Mouse (Mus musculus) liver, adult 2 months (tissue): ENCODE measurements around the gene Ret.

Experiments used
- CTCF ChIP-seq: fragments of 200-500 bp; IDR thresholded peaks from 2 replicates; pipeline ENCODE4 v1.5.1; 2011; ENCODE audit warnings: low read depth, low read length, control low read depth
- POLR2A ChIP-seq: fragments of 200-500 bp; IDR thresholded peaks from 2 replicates; pipeline ENCODE4 v1.6.1; 2011; ENCODE audit warnings: low read length, control low read depth; ENCODE audit not compliant: insufficient read depth; ENCODE audit errors: extremely low read depth

DNA sequence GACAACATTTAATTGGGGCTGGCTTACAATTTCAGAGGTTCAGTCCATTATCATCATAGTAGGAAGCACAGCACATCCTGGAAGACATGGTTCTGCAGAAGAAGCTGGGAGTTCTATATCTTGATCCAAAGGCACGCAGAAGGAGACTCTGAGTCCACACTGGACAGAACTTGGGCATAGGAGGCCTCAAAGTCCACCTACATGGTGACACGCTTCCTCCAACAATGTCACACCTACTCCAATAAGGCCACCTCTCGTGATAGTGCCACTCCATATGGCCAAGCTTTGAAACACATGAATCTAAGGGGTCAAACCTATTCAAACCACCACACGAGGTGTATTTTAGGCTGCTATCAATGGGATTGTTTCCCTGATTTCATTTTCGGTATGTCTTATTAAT lies 45.4 kb upstream of the Ret start:
- TF ChIP-seq POLR2A: no peak
- TF ChIP-seq CTCF: no peak
